Mouse (Mus musculus) ES-E14 (cell line): ENCODE measurements around the gene Rbbp8nl.

Experiments
- CHD2 ChIP-seq: IDR thresholded peaks from 2 replicates; pipeline ENCODE4 v1.6.1; 2014; ENCODE audit warnings: mild to moderate bottlenecking, low read depth, low read length, inconsistent platforms
- HCFC1 ChIP-seq: IDR thresholded peaks from 2 replicates; pipeline ENCODE4 v1.6.1; 2012; ENCODE audit warnings: low read length, inconsistent platforms, borderline replicate concordance; ENCODE audit not compliant: insufficient read depth
- MAFK ChIP-seq: IDR thresholded peaks from 2 replicates; pipeline ENCODE4 v1.6.1; 2014; ENCODE audit warnings: mild to moderate bottlenecking, low read depth, low read length, inconsistent platforms; ENCODE audit not compliant: insufficient read depth
- ZNF384 ChIP-seq: IDR thresholded peaks from 2 replicates; pipeline ENCODE4 v1.6.1; 2012; ENCODE audit warnings: low read depth, low read length, inconsistent platforms

GRCm38 (mm10) chr2:180274523-180274922, 15.2 kb downstream of the Rbbp8nl start:
- no peak for TF ChIP-seq CHD2
- no peak for TF ChIP-seq HCFC1
- TF ChIP-seq ZNF384: no peak
- no peak for TF ChIP-seq MAFK
